Mouse (Mus musculus): ENCODE measurements around the gene Fancg. TPM values are rescaled to one million over a fixed set of nuclear protein-coding genes. Genes with fewer than 3 reads are reported as not detected.
A peak's percentile ranks its signal among the peaks of the same experiment; 100 is the strongest.
"Not testable (repeated sequence)": the region's sequence is repeated elsewhere in the genome, so short reads cannot be mapped to it uniquely, and the experiment has no call there.

Fancg gene
- total RNA-seq, 1 experiment from 2014 or later: 8.7 TPM

- peak; percentile 91 for DNase-seq
Measured at GRCm38 (mm10) chr4:42999451-43000140, 10.7 kb downstream of the Fancg start.

DNA sequence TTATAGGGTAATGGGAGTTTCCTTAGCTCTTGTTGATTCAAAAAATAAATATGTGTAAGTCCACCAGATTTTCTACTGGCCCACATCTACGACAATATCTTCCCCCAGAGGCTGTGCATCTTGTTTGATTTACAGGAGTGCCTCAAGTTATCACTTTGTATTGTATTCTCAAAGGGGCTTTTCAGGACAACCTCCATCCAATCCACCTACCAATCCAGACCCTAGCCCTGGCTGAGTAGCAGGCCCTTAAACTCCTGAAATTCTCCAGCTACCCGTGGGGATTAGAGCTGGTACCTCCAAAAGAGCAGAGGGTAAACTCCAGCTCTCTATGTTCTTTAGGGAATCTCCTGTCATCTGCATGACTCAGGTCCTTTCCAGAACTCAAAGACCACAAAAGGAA, 12.3 kb downstream of the Fancg start:
- no peak for DNase-seq

DNA sequence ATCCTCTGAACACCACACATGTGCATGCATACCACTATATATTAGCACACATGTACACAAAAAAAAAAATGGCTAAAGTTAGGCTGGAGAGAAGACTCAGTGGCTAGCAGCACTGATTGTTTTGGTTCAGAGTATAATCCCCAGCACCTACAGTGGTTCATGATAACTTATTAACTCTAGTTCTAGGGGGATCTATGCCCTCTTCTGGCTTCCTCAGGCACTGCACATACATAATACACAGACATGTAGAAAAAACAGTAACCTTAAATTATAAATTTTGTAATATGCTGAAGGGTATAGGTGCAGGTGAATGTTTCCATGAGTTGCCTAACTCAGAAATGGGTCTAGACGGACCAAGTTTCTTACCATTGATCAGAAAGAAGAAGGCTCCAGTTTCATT, 22.0 kb downstream of the Fancg start:
- no peak for DNase-seq

GRCm38 (mm10) chr4:42980467-42980866, 29.8 kb downstream of the Fancg start:
- DNase-seq: not testable (repeated sequence)

- DNase-seq: no peak
Measured at GRCm38 (mm10) chr4:42978062-42978461, 32.2 kb downstream of the Fancg start.

DNA sequence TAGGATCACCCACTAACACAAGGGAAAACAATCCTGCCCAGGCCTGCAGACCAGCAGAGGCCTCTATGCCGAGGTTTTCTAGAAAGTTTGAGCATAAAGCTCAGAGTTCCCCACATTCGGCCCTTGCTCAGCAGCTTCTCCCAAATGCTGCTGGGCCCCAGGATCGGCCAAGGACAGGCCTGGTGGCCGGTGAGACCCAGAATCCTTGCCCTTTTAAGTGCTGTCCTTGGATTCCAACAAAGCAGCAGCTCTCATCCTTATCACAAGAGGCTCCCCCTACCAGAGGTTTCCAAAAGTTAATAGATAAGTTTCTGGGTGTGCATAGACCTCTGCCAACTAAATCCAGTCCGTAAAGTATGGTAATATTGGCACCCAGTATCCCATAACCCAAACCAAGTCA, 36.4 kb downstream of the Fancg start:
- peak; percentile 29 for DNase-seq

GRCm38 (mm10) chr4:42972952-42973351, 37.4 kb downstream of the Fancg start:
- no peak for DNase-seq

DNA sequence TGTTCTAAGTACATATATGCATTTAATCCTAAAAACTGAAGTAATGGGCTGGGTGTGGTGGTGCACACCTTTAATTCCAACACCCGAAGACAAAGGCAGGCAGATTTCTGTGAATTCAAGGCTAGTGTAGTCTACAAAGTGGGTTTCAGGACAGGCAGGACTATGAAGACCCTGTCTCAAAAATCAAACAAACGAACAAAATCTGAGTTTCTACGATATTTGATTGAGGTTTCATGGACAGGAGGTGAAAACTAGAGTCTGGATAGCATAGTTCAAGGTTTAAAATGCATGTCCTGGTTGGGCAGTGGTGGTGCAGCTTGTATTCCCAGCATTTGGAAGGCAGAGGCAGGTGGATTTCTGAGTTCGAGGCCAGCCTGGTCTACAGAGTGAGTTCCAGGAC, 41.0 kb downstream of the Fancg start, which contains the start of gene 1700022I11Rik:
1700022I11Rik (plus strand) TSS at position 301 of the 400 bp plus-strand sequence.
- DNase-seq: no peak

DNA sequence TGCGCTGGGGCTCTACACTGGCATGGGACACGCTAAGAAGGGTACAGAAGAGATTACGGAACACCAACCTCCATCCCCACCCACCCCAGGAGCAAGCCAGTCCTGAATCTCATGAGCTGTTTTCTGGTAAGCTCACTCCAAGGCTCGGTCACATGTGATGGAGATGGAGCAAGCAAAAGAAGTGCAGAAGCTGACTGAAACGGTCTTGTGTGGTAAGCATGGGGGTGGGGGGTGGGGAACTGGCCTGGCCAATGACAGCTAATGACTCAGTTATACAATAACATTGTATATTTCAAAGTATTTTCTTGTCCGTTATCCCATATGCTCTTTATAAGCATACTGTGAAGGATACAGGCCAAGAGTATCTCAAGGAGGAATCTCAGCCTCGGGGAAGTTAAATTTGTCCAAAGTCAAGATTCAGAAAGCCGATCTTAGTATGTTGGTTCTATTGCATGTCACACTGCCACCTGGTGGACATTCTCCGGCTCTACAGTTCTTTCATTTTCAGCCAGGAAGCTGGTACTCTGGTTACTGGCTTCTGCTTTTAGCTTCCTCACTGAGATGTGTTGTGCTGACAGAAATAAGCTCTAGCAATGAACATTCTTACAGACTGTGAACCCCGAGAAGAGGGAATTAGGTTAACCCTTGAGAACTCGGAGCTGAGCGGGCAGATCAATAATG, 45.1 kb downstream of the Fancg start:
- peak; percentile 52 for DNase-seq

DNA sequence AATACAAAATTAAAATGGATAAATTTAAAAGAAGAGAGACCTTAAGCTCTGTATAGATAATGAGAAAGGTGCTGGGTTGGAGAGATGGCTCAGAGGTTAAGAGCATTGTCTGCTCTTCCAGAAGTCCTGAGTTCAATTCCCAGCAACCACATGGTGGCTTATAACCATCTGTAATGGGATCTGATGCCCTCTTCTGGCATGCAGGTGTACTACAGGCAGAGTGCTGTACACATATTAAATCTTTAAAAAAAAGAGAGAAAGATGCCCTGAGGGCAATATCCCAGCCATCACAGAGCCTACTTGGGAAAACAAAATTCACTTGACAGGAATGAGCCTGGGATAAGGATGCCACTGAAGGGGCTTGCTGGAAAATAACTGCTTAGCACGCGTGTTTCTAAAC, 46.8 kb downstream of the Fancg start:
- DNase-seq: peak; percentile 34

DNA sequence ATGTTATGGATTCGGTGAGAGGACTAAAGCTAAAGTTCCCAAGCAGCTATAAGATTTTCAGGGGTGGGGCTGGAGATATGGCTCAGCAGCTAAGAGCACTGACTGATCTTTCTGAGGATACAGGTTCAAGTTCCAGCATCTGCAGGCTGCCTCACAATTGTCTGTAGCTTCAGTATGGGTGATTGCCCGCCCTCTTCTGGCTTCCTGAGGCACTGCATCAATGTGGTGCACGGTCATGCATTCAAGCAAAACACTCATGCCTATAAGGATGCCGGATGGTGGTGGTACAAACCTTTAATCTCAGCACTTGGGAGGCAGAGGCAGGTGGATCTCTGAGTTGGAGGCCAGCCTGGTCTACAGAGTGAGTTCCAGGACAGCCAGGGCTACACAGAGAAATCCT, 48.7 kb downstream of the Fancg start:
- peak; percentile 62 for DNase-seq

GRCm38 (mm10) chr4:42959382-42959781, 50.9 kb downstream of the Fancg start:
- no peak for DNase-seq

DNA sequence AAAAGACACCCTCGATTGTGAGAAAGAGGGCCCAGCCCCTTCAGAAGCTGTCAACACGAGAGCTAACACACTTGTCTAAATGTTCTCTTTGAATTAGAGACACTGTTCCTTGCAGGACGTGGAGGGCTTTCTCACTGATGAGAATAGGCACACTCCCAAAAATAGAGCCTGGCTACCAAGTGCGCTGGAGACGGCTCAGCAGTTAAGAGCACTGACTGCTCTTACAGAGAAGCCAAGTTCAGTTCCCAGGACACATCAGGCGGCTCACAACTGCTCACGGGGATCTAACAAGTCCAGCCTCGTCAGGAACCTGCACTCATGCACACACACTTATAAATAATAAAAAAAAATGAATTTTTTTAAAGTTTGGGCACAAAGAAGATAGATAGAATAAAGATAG, 51.4 kb downstream of the Fancg start:
- DNase-seq: no peak

- no peak for DNase-seq
Measured at GRCm38 (mm10) chr4:42957979-42958378, 52.3 kb downstream of the Fancg start.

- no peak for DNase-seq
Measured at GRCm38 (mm10) chr4:42957306-42957705, 53.0 kb downstream of the Fancg start.

- no peak for DNase-seq
Measured at GRCm38 (mm10) chr4:42956581-42956980, 53.7 kb downstream of the Fancg start.

GRCm38 (mm10) chr4:42955200-42955599, 55.1 kb downstream of the Fancg start:
- no peak for DNase-seq

- peak; percentile 79 for DNase-seq
Measured at GRCm38 (mm10) chr4:42954297-42954696, 56.0 kb downstream of the Fancg start.

DNA sequence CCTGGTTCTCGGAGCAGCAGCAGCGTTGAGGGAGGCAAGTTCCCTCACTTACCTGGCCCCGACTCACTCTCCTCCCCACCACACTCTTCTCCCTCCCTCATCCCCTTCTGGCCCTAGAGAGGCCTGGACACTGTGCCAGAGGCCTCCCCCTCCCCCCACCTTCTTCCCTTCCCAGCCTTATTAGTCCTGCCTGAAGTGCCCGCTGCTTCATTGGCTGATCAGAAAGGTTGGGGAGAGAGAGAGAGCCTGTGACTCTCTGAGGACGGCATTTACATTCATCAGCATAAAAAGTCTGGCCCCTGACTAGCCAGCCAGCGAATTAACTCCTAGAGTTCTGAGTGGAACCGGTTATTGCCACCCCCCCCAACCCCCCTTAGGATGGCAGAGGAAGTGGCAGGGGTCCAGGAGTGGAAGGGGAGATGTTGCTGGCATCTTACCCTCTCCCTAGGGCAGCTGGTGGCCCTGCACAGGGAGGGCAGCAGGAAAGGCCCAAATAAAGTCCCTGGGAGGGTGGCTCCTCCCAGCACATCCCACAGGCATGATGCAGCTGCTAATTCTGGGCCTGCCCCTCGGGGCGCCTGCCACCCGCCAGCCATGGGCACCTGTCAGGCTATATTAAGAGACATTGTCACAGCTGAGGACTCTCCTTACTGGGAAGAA, 56.7 kb downstream of the Fancg start:
- DNase-seq: no peak

- DNase-seq: no peak
Measured at GRCm38 (mm10) chr4:42952563-42952962, 57.7 kb downstream of the Fancg start.

All from adrenal gland, postnatal 14 days (tissue).